Mouse (Mus musculus) spleen, adult 2 months (tissue): ENCODE data around the gene Armc5.

Source experiments
- CTCF ChIP-seq: fragments of 200-500 bp; IDR thresholded peaks from 2 replicates; pipeline ENCODE4 v1.5.1; 2011; ENCODE audit warnings: mild to moderate bottlenecking, inconsistent platforms; ENCODE audit not compliant: insufficient read depth, insufficient read length, insufficient replicate concordance; ENCODE audit errors: extremely low read depth
- POLR2A ChIP-seq: fragments of 200-500 bp; IDR thresholded peaks from 2 replicates; pipeline ENCODE4 v1.6.1; 2011; ENCODE audit warnings: low read depth, low read length, inconsistent platforms

DNA sequence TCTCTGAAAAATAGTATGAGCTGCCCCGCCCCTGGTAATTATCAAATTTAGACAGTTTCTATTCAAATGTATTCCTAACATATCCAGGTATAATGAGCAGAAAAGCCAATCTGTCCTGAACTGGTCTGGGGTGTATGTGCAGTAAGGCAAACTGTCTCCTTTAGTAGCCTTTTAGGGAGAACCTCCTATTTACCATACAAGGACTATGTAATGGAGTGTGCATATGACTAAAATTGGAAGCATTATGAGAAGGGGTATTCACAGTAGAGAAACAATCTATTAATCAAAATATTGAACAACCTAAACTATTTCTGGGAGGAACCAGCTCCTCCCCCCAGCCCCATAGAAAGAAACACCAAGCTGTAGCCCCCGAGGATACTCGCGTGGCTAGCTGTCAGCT lies 42.6 kb downstream of the Armc5 start:
- no peak for TF ChIP-seq CTCF
- no peak for TF ChIP-seq POLR2A
